Mouse (Mus musculus): Measurements from ENCODE around the gene Sh3bp5. TPM values are rescaled to one million over a fixed set of nuclear protein-coding genes. Genes with fewer than 3 reads are reported as not detected.

Sh3bp5 gene
- polyA plus RNA-seq, 2 experiments: 6.4 to 14.7 TPM

DNA sequence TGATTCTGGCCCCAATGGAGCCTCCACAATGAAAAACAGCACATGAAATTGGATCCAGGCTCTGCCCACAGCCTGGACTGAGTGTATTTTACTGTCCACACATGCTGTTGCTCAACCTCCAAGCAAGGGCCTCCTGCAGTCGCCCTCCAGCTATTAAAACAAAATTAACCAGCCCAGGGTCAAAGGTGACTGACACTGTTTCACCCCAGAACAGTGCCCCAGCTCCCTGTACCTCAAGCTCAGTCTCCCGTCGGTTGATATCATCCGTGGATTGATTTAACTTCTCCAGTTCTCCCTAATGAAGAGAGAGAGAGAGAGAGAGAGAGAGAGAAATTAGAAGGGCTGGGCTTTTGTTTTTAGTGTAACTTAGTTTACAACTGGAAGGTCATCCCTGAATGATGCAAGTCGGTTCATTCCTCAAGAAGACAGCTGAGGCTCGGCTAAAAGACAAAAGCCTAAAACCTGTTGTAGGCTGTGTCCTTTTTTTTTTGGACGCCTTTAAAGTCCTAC lies 2.0 kb downstream of the Sh3bp5 start:
- H3K27me3 ChIP-seq (ENCODE audit: control insufficient read depth, insufficient read depth, low read length): peaks cover 18% of the 10 kb centered on the region
- H3K27ac ChIP-seq: no peak overlapping the region
- TF ChIP-seq CTCF (IDR thresholded peaks at IDR 0.05; ENCODE audit: low read depth) (no peak), EP300 (IDR thresholded peaks at IDR 0.05; ENCODE audit: low read depth) (no peak)
- WGBS (ENCODE audit: insufficient replicate concordance): 57% methylated on average over 7 of the region's 7 CpGs
- H3K4me3 ChIP-seq (ENCODE audit: insufficient read depth in 1 of 2, low read depth in 2 of 2, low read length in 2 of 2): 0 out of 4 replicates have a peak overlapping the region, but pooled peaks of 1 of the 2 experiments have one; percentile 1
- no peaks in the 10 kb centered on the region for H3K36me3 ChIP-seq (replicated peaks; ENCODE audit: control insufficient read depth, insufficient read depth, low read depth)
- H3K9me3 ChIP-seq (ENCODE audit: control insufficient read depth, low read length): no peaks in the 10 kb centered on the region
- no peak overlapping the region for H3K9ac ChIP-seq (replicated peaks)
- peak in 2 of 3 experiments; percentile 27 to 33 for DNase-seq (ENCODE audit: low read depth in 3 of 3, low spot score in 3 of 3)
- peaks cover 6 to 25% of the 10 kb centered on the region in 2 experiments for H3K4me1 ChIP-seq (replicated peaks; ENCODE audit: control insufficient read depth in 2 of 2, insufficient read depth in 2 of 2, low read length in 1 of 2)
- ATAC-seq (ENCODE audit: insufficient read depth): peak; percentile 40
- peak overlapping the region; percentile 50 for H3K4me2 ChIP-seq (ENCODE audit: low read depth)

DNA sequence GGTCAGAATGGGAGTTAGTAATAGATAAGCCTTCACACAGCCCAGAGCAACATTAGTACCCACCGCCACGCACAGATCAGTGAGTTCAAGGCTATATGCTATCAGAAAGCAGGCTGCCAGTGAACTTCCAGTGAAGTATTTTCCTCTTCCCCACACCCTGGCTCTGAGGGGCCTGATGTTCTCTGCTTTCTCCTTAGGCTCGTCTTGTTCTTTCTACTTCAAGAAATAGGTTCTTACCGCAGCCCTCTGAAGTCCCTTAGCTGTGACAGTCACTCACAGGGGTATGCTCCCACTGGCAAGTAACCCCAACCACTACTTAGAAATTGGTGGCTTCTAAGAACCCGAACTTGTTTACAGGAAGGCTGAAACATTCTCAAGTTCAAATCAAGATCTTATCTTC lies 2.8 kb downstream of the Sh3bp5 start:
- WGBS (ENCODE audit: insufficient replicate concordance): 26% methylated on average over 5 of the region's 5 CpGs
- H3K36me3 ChIP-seq (replicated peaks; ENCODE audit: control insufficient read depth, insufficient read depth, low read depth): no peaks in the 10 kb centered on the region
- no peak for TF ChIP-seq CTCF (IDR thresholded peaks at IDR 0.05; ENCODE audit: low read depth)
- TF ChIP-seq EP300 (IDR thresholded peaks at IDR 0.05; ENCODE audit: low read depth): no peak
- H3K4me3 ChIP-seq (ENCODE audit: insufficient read depth in 1 of 2, low read depth in 2 of 2, low read length in 2 of 2): no peak overlapping the region
- no peaks in the 10 kb centered on the region for H3K9me3 ChIP-seq (ENCODE audit: control insufficient read depth, low read length)
- H3K9ac ChIP-seq (replicated peaks): no peak overlapping the region
- H3K4me2 ChIP-seq (ENCODE audit: low read depth): peak overlapping the region; percentile 50; the same call in 1 of the 2 replicates
- H3K27ac ChIP-seq: no peak overlapping the region
- ATAC-seq (ENCODE audit: insufficient read depth) (no peak), DNase-seq (ENCODE audit: low read depth in 3 of 3, low spot score in 3 of 3) (no peak)
- H3K27me3 ChIP-seq (ENCODE audit: control insufficient read depth, insufficient read depth, low read length): peaks cover 18% of the 10 kb centered on the region
- H3K4me1 ChIP-seq (replicated peaks; ENCODE audit: control insufficient read depth in 2 of 2, insufficient read depth in 2 of 2, low read length in 1 of 2): peaks cover 6 to 30% of the 10 kb centered on the region in 2 experiments

DNA sequence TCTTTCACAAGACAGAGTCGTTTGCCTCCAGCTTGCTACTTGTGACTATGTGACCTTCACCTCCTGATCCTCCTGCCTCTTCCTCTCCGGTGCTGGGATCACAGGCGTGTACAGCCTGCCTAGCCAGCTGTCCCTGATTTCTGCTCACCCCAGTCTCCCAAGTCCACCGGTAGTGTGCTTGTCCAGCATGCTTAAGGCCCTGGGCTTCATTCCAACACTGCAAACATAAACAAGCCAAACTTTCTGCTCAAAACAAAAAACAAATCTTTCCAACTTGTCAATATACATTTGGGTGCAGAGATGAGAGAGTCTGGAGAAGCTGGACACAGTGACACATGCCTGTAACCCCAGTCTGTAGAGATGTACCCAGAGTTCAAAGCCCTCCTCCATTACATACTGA lies 3.5 kb downstream of the Sh3bp5 start:
- peaks cover 18% of the 10 kb centered on the region for H3K27me3 ChIP-seq (ENCODE audit: control insufficient read depth, insufficient read depth, low read length)
- no peaks in the 10 kb centered on the region for H3K9me3 ChIP-seq (ENCODE audit: control insufficient read depth, low read length)
- no peak overlapping the region for H3K27ac ChIP-seq
- TF ChIP-seq EP300 (IDR thresholded peaks at IDR 0.05; ENCODE audit: low read depth) (no peak), CTCF (IDR thresholded peaks at IDR 0.05; ENCODE audit: low read depth) (no peak)
- 22% methylated on average over 4 of the region's 4 CpGs for WGBS (ENCODE audit: insufficient replicate concordance)
- no peak for ATAC-seq (ENCODE audit: insufficient read depth)
- peaks cover 6 to 30% of the 10 kb centered on the region in 2 experiments for H3K4me1 ChIP-seq (replicated peaks; ENCODE audit: control insufficient read depth in 2 of 2, insufficient read depth in 2 of 2, low read length in 1 of 2)
- no peak for DNase-seq (ENCODE audit: low read depth in 3 of 3, low spot score in 3 of 3)
- H3K36me3 ChIP-seq (replicated peaks; ENCODE audit: control insufficient read depth, insufficient read depth, low read depth): no peaks in the 10 kb centered on the region
- peak overlapping the region; percentile 13 to 24; a peak in 2 of 4 replicates for H3K4me3 ChIP-seq (ENCODE audit: insufficient read depth in 1 of 2, low read depth in 2 of 2, low read length in 2 of 2)
- no peak overlapping the region for H3K9ac ChIP-seq (replicated peaks)
- H3K4me2 ChIP-seq (ENCODE audit: low read depth): peak overlapping the region; percentile 50

DNA sequence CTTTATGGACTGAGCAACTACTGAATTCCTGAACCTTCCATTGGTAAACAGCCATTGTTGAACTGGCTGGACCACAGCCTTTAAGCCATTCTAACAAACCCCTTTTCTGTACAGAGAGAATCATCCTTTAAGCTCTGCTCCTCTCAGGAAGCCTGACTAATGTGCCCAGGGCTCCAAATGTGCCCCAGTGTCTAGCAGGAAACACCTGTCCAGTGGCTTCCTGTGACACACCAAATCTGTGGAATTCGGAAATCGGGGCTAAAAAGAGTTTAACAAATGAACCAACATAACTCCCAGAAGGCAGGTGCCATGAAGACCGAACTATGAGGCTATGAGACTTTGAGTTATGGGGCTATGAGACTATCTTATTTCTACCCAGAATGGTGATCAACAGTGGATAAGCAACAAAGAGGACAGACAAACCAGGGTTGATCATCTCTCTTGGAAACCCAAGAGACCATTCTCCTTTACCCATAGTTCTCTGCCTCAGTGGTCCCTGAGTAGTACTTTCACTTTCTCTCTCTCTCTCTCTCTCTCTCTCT lies 4.0 kb downstream of the Sh3bp5 start:
- H3K4me3 ChIP-seq (ENCODE audit: insufficient read depth in 1 of 2, low read depth in 2 of 2, low read length in 2 of 2): peak overlapping the region; percentile 10 to 14; a peak in 1 of 4 replicates
- TF ChIP-seq EP300 (IDR thresholded peaks at IDR 0.05; ENCODE audit: low read depth): no peak
- no peak for TF ChIP-seq CTCF (IDR thresholded peaks at IDR 0.05; ENCODE audit: low read depth)
- DNase-seq (ENCODE audit: low read depth in 3 of 3, low spot score in 3 of 3) (no peak), ATAC-seq (ENCODE audit: insufficient read depth) (no peak)
- peak overlapping the region; percentile 50 for H3K4me2 ChIP-seq (ENCODE audit: low read depth)
- WGBS (ENCODE audit: insufficient replicate concordance): 11% methylated on average over 3 of the region's 3 CpGs
- no peaks in the 10 kb centered on the region for H3K36me3 ChIP-seq (replicated peaks; ENCODE audit: control insufficient read depth, insufficient read depth, low read depth)
- H3K27ac ChIP-seq: no peak overlapping the region
- H3K4me1 ChIP-seq (replicated peaks; ENCODE audit: control insufficient read depth in 2 of 2, insufficient read depth in 2 of 2, low read length in 1 of 2): peaks cover 6 to 31% of the 10 kb centered on the region in 2 experiments
- H3K9ac ChIP-seq (replicated peaks): peak overlapping the region; percentile 5; the same call in 1 of the 2 replicates
- no peaks in the 10 kb centered on the region for H3K9me3 ChIP-seq (ENCODE audit: control insufficient read depth, low read length)
- H3K27me3 ChIP-seq (ENCODE audit: control insufficient read depth, insufficient read depth, low read length): peaks cover 18% of the 10 kb centered on the region

DNA sequence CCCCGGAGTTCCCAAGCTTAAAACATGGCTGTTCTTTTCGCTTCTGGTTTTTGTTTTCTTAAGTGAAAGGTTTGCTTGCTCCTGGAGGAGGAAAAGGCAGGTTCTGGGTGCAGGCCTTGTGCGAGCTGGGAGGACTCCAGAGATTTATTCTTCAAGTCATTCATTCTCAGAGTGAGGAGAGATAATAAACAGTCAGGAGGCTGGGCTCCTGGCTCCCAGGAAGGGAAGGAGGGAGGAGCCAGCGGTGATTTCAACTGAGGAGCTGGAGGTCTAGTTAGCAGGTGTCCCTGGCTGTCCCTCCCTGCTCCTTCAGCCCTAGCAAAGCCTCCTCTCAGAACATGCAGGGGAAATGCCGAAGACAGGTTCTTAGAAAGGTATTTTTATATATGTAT lies 6.9 kb downstream of the Sh3bp5 start:
- no peak for DNase-seq (ENCODE audit: low read depth in 3 of 3, low spot score in 3 of 3)
- H3K27me3 ChIP-seq (ENCODE audit: control insufficient read depth, insufficient read depth, low read length): no peaks in the 10 kb centered on the region; the same call in 1 of the 2 replicates

More for the DNA sequence above, 6.9 kb downstream of the Sh3bp5 start:
- no peak for TF ChIP-seq EP300 (IDR thresholded peaks at IDR 0.05; ENCODE audit: low read depth)
- TF ChIP-seq CTCF (IDR thresholded peaks at IDR 0.05; ENCODE audit: low read depth): no peak
- H3K4me3 ChIP-seq (ENCODE audit: insufficient read depth in 1 of 2, low read depth in 2 of 2, low read length in 2 of 2): no peak overlapping the region
- H3K4me2 ChIP-seq (ENCODE audit: low read depth): no peak overlapping the region
- H3K9ac ChIP-seq (replicated peaks): no peak overlapping the region
- no peak for ATAC-seq (ENCODE audit: insufficient read depth)
- no peaks in the 10 kb centered on the region for H3K36me3 ChIP-seq (replicated peaks; ENCODE audit: control insufficient read depth, insufficient read depth, low read depth)
- WGBS (ENCODE audit: insufficient replicate concordance): 64% methylated on average over 5 of the region's 5 CpGs
- H3K4me1 ChIP-seq (replicated peaks; ENCODE audit: control insufficient read depth in 2 of 2, insufficient read depth in 2 of 2, low read length in 1 of 2): peaks cover 6 to 27% of the 10 kb centered on the region in 2 experiments
- H3K27ac ChIP-seq: no peak overlapping the region
- no peaks in the 10 kb centered on the region for H3K9me3 ChIP-seq (ENCODE audit: control insufficient read depth, low read length)
